Mouse (Mus musculus): ENCODE measurements around the gene Vax2. TPM values are rescaled to one million over a fixed set of nuclear protein-coding genes. Genes with fewer than 3 reads are reported as not detected.

Vax2 gene
- polyA plus RNA-seq, 1 experiment from 2014 or later: not detected

DNA sequence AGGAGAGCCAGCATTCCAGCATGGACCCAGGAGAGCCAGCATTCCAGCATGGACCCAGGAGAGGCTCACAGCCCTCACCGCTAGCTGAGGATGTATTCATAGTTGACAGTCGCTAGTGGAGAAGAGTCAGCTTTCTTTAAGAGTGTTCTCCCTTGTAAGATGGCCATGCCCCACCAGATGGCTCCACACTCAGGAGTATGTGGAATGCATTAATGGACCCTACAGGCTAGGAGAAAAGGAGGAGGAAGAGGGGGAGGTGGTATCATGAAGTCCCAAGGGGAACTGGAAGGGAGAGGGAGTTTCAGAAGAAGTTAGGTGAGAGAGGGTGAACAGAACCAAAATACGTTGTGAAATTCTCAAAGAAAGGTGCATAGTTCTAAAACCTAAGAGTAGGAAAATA, 15.3 kb upstream of the Vax2 start:
- Histone ChIP-seq H3K9me3 (replicated peaks; ENCODE audit: control insufficient read depth, low read length, poor library complexity, severe bottlenecking) (no peaks in the 10 kb centered on the region), H3K4me3 (ENCODE audit: low read depth, low read length) (no peak overlapping the region), H3K27ac (ENCODE audit: low read length) (no peak overlapping the region), H3K4me1 (ENCODE audit: control insufficient read depth, insufficient read depth, low read length) (no peaks in the 10 kb centered on the region), H3K36me3 (ENCODE audit: control insufficient read depth, insufficient read depth, low read length) (no peaks in the 10 kb centered on the region), H3K9ac (ENCODE audit: low read depth, low read length) (no peak overlapping the region), H3K27me3 (ENCODE audit: control insufficient read depth, insufficient read depth, low read depth, low read length) (peaks cover 91% of the 10 kb centered on the region), H3K4me2 (ENCODE audit: low read length) (no peak overlapping the region)
- whole genome bisulfite sequencing: 4% methylated on average over 3 of the region's 3 CpGs
- ATAC-seq: no peak

DNA sequence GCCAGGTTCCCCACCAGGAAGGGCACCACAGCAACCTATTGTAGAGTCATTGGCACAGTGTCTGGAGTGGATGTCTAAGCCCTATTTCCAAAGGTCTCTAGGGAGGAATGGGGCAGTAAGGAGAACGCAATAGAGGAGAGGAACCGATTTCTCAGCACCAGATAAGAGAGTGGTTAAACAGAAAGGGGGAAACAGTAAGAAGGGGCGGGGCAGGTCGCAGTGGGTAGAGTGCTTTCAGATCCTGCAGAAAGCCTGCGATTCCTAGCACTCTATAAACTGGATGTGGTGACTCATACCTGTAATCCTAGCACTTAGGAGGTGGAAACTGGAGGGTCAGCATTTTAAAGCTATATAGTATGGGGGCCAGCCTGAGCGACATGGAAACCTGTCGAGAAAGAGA, 14.4 kb upstream of the Vax2 start:
- no peak for ATAC-seq

DNA sequence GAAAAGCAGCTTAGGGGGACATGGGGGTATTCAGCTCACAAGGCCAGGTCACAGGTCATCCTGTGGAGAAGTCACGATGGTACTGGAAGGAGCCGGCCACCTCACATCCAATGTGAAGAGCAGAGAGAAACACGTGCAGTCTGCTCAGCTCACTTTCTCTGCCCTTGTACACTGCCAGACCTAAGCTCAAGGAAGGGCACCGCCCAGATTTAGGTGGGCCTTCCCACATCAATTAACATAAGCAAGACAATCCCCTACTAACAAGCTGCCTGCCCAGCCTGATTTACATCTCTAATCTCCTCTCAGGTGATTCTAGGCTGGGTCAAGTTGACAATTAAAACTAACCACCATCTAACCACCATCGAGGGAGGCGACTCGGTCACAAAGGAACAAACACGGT, 13.1 kb upstream of the Vax2 start:
- Histone ChIP-seq H3K9me3 (replicated peaks; ENCODE audit: control insufficient read depth, low read length, poor library complexity, severe bottlenecking) (no peaks in the 10 kb centered on the region), H3K4me3 (ENCODE audit: low read depth, low read length) (no peak overlapping the region), H3K27me3 (ENCODE audit: control insufficient read depth, insufficient read depth, low read depth, low read length) (peaks cover 77% of the 10 kb centered on the region), H3K4me1 (ENCODE audit: control insufficient read depth, insufficient read depth, low read length) (no peaks in the 10 kb centered on the region), H3K27ac (ENCODE audit: low read length) (no peak overlapping the region), H3K9ac (ENCODE audit: low read depth, low read length) (no peak overlapping the region), H3K4me2 (ENCODE audit: low read length) (no peak overlapping the region), H3K36me3 (ENCODE audit: control insufficient read depth, insufficient read depth, low read length) (no peaks in the 10 kb centered on the region)
- no peak for ATAC-seq
- 2% methylated on average over 8 of the region's 8 CpGs for WGBS

More for the DNA sequence above, 14.4 kb upstream of the Vax2 start:
- H3K27me3 ChIP-seq (ENCODE audit: control insufficient read depth, insufficient read depth, low read depth, low read length): peaks cover 85% of the 10 kb centered on the region
- no peaks in the 10 kb centered on the region for H3K36me3 ChIP-seq (ENCODE audit: control insufficient read depth, insufficient read depth, low read length)
- H3K9ac ChIP-seq (ENCODE audit: low read depth, low read length): no peak overlapping the region
- no peak overlapping the region for H3K4me2 ChIP-seq (ENCODE audit: low read length)
- WGBS: under 1% methylated on average over 7 of the region's 7 CpGs
- H3K9me3 ChIP-seq (replicated peaks; ENCODE audit: control insufficient read depth, low read length, poor library complexity, severe bottlenecking): no peaks in the 10 kb centered on the region
- H3K4me3 ChIP-seq (ENCODE audit: low read depth, low read length): no peak overlapping the region
- H3K4me1 ChIP-seq (ENCODE audit: control insufficient read depth, insufficient read depth, low read length): no peaks in the 10 kb centered on the region
- H3K27ac ChIP-seq (ENCODE audit: low read length): no peak overlapping the region

DNA sequence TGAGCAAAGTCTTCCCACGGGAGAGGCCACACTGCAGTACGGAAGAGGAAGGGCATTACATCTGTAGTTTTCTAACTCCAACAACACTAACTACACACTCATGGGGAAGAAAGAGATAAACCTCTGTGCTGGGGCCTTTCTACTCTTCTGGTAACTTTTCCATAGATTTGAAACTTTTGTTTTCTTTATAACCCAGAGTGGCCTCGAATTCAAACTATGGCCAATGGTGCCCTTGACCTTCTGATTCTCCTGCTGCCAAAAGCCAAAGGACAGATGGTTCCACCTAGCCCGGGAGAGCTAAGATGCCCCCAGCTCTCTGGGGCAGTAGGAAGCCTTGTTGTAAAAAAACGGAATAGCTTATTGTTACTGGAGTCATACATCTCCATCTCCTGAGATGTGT, 11.1 kb upstream of the Vax2 start:
- Histone ChIP-seq H3K27ac (ENCODE audit: low read length) (no peak overlapping the region), H3K4me1 (ENCODE audit: control insufficient read depth, insufficient read depth, low read length) (no peaks in the 10 kb centered on the region), H3K9me3 (replicated peaks; ENCODE audit: control insufficient read depth, low read length, poor library complexity, severe bottlenecking) (no peaks in the 10 kb centered on the region), H3K4me3 (ENCODE audit: low read depth, low read length) (no peak overlapping the region), H3K9ac (ENCODE audit: low read depth, low read length) (no peak overlapping the region), H3K4me2 (ENCODE audit: low read length) (no peak overlapping the region), H3K36me3 (ENCODE audit: control insufficient read depth, insufficient read depth, low read length) (no peaks in the 10 kb centered on the region), H3K27me3 (ENCODE audit: control insufficient read depth, insufficient read depth, low read depth, low read length) (peaks cover 68% of the 10 kb centered on the region)
- ATAC-seq: no peak
- 6% methylated on average over 5 of the region's 5 CpGs for WGBS

DNA sequence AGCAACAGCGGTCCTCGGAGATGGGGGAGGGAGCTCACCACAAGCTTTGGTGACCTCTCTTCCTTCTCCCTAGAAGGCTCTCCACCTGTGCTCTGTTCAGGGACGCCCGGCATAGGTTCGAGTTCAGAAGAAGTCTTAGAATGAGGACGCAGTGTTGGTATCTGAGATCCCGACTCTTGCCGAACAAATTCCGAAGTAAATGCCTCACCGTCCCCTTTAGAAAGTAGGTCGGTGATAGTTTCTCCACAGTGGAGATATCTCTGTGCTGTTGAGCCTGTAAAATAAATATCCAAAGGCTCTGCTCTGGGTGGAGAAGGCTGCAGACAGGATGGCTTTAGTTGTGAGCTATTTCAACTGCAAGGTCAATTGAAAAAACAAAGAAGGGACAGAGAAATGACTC, 10.1 kb upstream of the Vax2 start:
- Histone ChIP-seq H3K4me1 (ENCODE audit: control insufficient read depth, insufficient read depth, low read length) (no peaks in the 10 kb centered on the region), H3K9ac (ENCODE audit: low read depth, low read length) (no peak overlapping the region), H3K36me3 (ENCODE audit: control insufficient read depth, insufficient read depth, low read length) (no peaks in the 10 kb centered on the region), H3K27me3 (ENCODE audit: control insufficient read depth, insufficient read depth, low read depth, low read length) (peaks cover 68% of the 10 kb centered on the region), H3K4me3 (ENCODE audit: low read depth, low read length) (no peak overlapping the region), H3K4me2 (ENCODE audit: low read length) (no peak overlapping the region), H3K27ac (ENCODE audit: low read length) (no peak overlapping the region), H3K9me3 (replicated peaks; ENCODE audit: control insufficient read depth, low read length, poor library complexity, severe bottlenecking) (no peaks in the 10 kb centered on the region)
- under 1% methylated on average over 11 of the region's 11 CpGs for WGBS
- no peak for ATAC-seq

DNA sequence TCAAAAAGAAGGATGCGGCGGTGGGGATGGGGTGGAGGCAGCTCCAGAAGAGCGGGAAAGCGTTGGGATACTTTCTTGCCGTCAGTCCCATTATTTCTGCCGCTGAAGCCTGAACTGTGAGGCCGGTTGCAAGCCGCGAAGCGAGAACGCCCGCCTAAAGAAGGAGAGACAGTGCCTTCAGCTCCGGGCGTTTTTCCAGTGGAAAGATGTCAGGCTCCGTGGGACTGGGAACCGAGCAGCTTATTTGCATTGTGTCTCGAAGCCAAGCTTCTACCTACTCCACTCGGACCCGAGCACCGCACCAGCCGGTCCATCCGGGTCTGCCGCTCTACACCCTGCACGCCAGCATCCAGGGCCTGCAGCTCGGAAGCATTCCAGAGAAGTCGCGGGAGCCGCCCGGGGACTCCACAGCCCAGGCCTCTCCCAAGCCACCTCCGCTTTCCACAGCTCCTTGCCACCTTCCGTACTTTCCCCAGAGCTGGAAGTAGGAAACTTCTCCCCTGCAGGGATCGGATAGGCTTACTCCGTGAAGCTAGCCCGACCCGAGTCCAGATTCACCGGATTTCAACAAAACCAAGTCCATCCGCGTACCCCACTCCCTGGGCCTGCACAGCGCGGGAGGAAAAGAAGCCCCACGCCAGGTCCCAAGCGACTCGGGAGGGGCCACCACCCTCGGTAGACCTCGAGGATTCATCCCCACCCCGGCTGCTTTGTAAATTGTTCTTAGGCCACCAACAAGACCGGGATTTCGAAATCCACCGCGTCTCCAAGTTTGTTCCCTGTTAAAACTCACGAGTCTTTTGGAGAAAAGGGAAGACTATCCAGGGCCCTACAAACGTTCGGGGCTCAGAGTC, 8.7 kb upstream of the Vax2 start:
- no peak for ATAC-seq
- Histone ChIP-seq H3K27ac (ENCODE audit: low read length) (no peak overlapping the region), H3K36me3 (ENCODE audit: control insufficient read depth, insufficient read depth, low read length) (no peaks in the 10 kb centered on the region), H3K9ac (ENCODE audit: low read depth, low read length) (no peak overlapping the region), H3K4me1 (ENCODE audit: control insufficient read depth, insufficient read depth, low read length) (no peaks in the 10 kb centered on the region), H3K4me3 (ENCODE audit: low read depth, low read length) (no peak overlapping the region), H3K9me3 (replicated peaks; ENCODE audit: control insufficient read depth, low read length, poor library complexity, severe bottlenecking) (no peaks in the 10 kb centered on the region), H3K27me3 (ENCODE audit: control insufficient read depth, insufficient read depth, low read depth, low read length) (peaks cover 68% of the 10 kb centered on the region), H3K4me2 (ENCODE audit: low read length) (no peak overlapping the region)
- WGBS: 1% methylated on average over 53 of the region's 53 CpGs

DNA sequence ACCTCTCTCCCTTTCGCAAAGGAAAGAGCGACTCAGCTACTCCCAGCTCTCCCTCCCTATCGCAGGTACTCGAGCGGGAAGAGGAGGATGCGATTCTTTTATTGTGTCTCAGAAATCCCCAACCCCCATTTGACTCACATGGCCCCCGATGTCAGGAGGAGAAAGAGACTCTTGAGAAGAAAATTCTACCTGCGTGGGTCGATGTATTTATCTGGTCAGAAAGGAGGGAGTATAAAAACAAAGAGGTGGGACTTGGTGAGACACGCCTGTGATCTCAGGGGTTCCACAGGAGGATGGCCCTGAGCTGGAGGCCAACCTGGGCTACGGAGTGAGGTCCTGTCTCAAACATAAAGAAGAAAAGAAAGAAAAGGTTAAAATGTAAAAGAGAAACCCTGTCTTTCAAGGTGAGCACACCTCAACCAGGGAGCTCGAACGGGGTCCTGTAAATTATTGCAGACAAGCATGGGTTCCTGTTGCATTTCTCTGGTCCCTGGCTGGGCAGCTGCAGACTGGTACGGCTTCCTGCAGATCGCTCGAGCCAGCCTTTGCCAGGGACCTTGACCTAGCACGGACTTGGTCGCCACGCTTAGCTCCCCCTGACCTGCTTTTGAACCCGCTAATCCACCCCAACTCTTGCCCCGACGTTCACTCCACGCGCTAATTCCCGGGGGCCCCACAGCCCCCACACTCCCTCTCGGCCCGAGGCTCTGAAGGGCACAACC, 7.9 kb upstream of the Vax2 start:
- ATAC-seq: no peak
- no peak overlapping the region for H3K9ac ChIP-seq (ENCODE audit: low read depth, low read length)
- no peak overlapping the region for H3K27ac ChIP-seq (ENCODE audit: low read length)
- H3K9me3 ChIP-seq (replicated peaks; ENCODE audit: control insufficient read depth, low read length, poor library complexity, severe bottlenecking): no peaks in the 10 kb centered on the region
- H3K4me1 ChIP-seq (ENCODE audit: control insufficient read depth, insufficient read depth, low read length): no peaks in the 10 kb centered on the region
- under 1% methylated on average over 27 of the region's 27 CpGs for WGBS
- H3K4me3 ChIP-seq (ENCODE audit: low read depth, low read length): no peak overlapping the region
- no peaks in the 10 kb centered on the region for H3K36me3 ChIP-seq (ENCODE audit: control insufficient read depth, insufficient read depth, low read length)
- no peak overlapping the region for H3K4me2 ChIP-seq (ENCODE audit: low read length)
- peaks cover 68% of the 10 kb centered on the region for H3K27me3 ChIP-seq (ENCODE audit: control insufficient read depth, insufficient read depth, low read depth, low read length)

DNA sequence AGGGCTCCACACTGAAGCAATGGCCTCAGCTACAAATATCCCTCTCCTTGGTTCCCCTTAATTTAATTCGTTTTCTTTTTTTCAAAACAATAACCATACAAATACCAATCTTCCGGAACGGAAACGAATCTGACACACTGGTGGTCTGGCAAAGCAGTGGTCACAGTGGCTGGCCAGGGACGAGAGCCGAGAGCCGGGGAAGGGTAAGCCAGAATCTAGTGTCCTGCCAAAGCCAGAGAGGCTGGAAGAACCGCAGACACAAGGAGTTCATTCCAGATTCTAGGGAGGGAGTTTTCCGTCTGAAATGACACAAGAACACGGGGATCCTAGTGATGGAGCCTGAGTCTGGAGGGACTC, 7.4 kb upstream of the Vax2 start:
- Histone ChIP-seq H3K36me3 (ENCODE audit: control insufficient read depth, insufficient read depth, low read length) (no peaks in the 10 kb centered on the region), H3K27me3 (ENCODE audit: control insufficient read depth, insufficient read depth, low read depth, low read length) (peaks cover 69% of the 10 kb centered on the region), H3K9me3 (replicated peaks; ENCODE audit: control insufficient read depth, low read length, poor library complexity, severe bottlenecking) (no peaks in the 10 kb centered on the region), H3K9ac (ENCODE audit: low read depth, low read length) (no peak overlapping the region), H3K4me2 (ENCODE audit: low read length) (no peak overlapping the region), H3K4me1 (ENCODE audit: control insufficient read depth, insufficient read depth, low read length) (no peaks in the 10 kb centered on the region), H3K27ac (ENCODE audit: low read length) (no peak overlapping the region), H3K4me3 (ENCODE audit: low read depth, low read length) (no peak overlapping the region)
- WGBS: under 1% methylated on average over 10 of the region's 10 CpGs
- ATAC-seq: no peak

DNA sequence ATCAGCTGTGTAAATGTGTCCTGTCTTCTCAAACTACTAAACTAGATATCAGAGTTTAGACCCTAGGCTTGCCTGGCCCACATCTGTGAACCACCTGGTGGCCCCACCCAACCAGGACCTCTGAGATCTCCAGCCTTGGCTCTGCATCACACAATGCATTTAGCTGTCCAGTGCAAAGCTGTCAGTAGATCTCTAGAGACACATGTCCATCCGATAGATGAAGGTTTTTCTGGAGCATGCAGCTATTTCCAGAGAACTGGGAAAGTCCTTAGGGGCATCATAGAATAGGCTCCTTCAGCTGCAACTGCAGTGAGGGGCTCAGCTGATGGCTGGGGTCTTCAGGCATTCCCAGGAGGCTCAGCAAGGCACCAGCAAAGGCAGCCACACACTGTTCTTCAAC, 6.8 kb upstream of the Vax2 start:
- Histone ChIP-seq H3K9me3 (replicated peaks; ENCODE audit: control insufficient read depth, low read length, poor library complexity, severe bottlenecking) (no peaks in the 10 kb centered on the region), H3K27me3 (ENCODE audit: control insufficient read depth, insufficient read depth, low read depth, low read length) (peaks cover 69% of the 10 kb centered on the region), H3K4me1 (ENCODE audit: control insufficient read depth, insufficient read depth, low read length) (no peaks in the 10 kb centered on the region), H3K4me3 (ENCODE audit: low read depth, low read length) (no peak overlapping the region), H3K36me3 (ENCODE audit: control insufficient read depth, insufficient read depth, low read length) (no peaks in the 10 kb centered on the region), H3K27ac (ENCODE audit: low read length) (no peak overlapping the region), H3K4me2 (ENCODE audit: low read length) (no peak overlapping the region), H3K9ac (ENCODE audit: low read depth, low read length) (no peak overlapping the region)
- no peak for ATAC-seq
- 13% methylated on average over 1 of the region's 1 CpGs for WGBS

All from midbrain, embryonic 16.5 days (tissue).